Mouse (Mus musculus): ENCODE data around the gene Stag1.

Gene Stag1

DNA sequence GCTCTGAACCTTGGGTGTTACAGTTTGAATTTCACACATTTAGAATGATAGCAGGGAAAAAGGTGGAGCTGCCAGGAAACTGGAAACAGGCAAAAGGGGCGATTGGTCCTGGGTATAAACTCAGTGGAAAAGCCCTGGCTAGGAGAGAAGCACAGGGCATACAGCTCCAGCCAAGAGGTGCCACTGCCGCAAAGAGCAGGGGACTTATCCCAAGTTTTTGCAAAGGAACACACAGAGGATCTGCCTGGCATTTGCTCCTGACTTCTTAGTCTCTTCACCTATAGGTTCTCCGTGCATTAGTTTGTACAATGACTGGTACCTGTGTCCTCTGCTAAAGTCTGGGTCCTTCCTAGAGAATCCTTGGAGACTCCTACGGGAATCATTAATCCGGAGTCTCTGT is 5.6 kb downstream of the Stag1 start:
- no peak for DNase-seq (ENCODE audit: extremely low spot score, low read depth, low spot score)

DNA sequence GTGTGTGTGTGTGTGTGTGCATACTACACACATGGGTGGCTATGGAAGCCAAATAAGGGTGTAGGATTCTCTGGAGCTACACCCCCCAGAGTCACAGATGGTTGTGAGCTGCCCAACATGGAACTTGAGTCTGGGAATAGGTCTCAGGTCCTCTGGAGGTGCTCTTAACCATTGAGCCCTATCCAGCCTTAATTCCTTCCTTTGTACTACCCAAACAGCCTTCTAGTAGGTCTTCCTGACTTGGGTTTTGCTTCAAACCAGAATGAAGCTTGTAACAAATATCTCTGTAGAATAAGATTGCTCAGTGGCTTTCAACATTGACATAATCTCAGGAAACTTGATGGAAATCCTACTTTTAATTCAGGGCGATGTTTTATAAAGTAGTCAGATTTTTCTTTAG is 7.9 kb downstream of the Stag1 start:
- DNase-seq (ENCODE audit: extremely low spot score, low read depth, low spot score): no peak

DNA sequence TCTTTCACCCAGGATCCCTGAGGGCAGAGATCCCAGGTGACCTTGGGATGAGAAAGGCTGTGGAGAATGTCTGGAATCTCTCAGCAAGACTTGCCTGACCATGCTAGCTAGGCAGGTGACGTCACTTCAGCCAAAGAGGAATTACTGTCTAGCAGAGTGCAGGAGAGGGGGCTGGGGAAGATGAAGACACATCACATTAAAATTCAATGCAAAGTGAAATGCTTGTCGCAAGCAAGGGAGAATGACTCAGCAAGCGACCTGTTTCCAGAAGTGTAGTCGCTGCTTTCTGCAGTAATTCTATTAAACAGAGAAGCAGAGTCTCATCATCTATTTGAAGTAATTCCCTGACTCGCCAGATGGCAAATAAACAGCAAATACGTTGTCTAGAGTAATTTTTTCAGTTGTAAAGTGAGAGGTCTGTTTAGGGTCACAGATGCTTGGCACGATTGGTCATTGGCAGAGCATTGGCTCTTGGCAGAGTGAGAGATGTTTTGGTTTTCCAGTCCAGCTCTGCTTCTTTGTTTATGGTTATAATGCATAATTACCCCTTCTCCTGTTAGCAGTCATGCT is 8.5 kb downstream of the Stag1 start:
- DNase-seq (ENCODE audit: extremely low spot score, low read depth, low spot score): no peak

GRCm38 (mm10) chr9:100613501-100614071 is 16.0 kb downstream of the Stag1 start:
- DNase-seq (ENCODE audit: extremely low spot score, low read depth, low spot score): no peak

- DNase-seq (ENCODE audit: extremely low spot score, low read depth, low spot score): no peak
These were observed 19.3 kb downstream of the Stag1 start for GRCm38 (mm10) chr9:100616947-100617346.

- no peak for DNase-seq (ENCODE audit: extremely low spot score, low read depth, low spot score)
These were observed 28.7 kb downstream of the Stag1 start for GRCm38 (mm10) chr9:100626258-100626657.

DNA sequence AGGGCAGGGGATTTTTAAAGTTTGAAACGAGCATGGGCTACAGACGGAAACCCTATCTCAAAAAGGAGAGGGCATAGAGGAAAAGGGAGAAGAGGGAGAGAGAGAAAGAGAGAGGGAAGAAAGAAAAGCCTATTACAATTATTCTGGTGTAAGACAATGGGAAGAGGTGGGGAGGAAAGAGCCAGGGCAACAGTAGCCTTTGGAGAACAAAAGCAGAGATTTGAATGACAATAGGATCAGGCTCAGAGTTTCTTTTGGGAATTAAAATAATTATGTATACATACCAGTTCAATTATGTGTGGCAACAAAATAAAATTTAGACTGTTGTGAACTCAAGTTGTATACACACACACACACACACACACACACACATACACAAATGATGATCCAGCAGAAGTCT is 43.2 kb downstream of the Stag1 start:
- DNase-seq (ENCODE audit: extremely low spot score, low read depth, low spot score): no peak

GRCm38 (mm10) chr9:100641391-100642085 is 43.9 kb downstream of the Stag1 start:
- DNase-seq (ENCODE audit: extremely low spot score, low read depth, low spot score): no peak

DNA sequence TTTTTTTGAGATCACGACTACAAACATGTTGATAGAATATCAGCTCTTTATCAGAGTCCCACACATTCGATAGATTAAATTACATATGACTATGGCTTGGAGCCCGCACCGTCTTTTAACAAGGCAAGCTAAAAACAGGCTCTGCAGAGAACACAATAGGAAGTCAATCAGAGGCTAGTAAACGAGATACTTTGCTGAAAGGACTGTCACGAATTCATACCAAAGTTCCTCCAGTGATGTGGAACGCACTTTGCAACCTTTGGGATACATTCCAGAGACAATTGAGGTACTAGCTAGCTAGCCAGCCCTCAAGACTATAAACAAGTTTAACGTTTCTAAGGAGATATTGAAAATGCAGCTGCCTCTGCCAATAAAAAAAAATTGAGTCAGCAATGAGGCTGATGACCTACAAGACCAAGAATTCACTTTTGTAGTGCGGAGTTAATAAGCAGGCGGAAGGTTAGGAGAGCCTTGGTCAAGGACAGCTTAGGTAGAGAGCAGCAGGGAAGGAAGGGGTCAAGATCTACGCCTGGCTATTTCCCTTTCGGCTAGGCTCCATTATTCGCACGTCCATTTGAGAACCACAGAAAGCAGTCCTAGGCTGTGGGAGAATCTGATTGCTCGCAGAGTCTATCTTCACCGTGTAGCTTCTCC is 44.7 kb downstream of the Stag1 start:
- peak; percentile 44 for DNase-seq (ENCODE audit: extremely low spot score, low read depth, low spot score)

DNA sequence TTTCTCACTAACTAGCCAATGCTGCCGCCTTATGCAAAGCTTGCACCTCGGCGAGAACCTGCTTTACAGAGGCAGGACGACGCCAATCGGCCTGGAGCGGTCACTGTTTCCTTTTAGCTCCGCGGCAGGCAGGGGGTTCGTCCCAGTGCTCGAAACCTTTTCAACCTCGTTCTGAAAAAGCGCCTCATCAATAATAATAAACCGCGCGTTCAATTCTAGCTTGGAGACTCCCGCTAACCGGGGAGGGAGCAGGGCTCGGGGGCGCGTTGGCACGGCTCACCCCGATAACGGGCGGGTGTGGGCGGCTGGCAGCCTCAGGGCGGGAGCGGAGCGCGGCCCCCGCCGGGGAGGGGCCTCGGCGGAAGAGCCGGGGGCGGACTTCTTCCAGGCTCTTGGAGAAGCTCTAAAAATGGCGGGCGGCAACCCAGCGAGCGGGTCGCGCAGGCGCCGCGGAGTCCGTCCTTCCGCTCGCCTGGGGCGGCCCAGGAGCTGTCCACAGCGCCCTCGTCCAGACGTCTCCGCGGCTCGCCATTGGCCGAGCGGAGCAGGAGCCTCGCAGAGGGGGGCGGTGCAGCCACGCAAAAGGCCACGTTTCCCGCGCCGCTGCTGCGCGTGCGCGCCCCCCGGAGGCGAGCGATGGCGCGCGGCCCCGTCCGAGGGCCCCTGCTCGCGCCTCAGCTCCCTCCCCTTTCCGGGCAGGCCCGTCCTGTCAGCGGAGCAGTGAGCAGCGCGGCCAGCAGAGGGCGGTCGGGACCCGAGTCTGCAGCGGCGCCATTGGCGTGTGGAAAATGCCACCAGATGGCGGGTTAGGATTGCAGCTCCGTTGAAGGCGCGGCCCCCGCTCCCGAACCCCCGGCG is 45.5 kb downstream of the Stag1 start:
- peak; percentile 88 for DNase-seq (ENCODE audit: extremely low spot score, low read depth, low spot score)

GRCm38 (mm10) chr9:100644071-100644771 is 46.6 kb downstream of the Stag1 start:
- peak; percentile 16 for DNase-seq (ENCODE audit: extremely low spot score, low read depth, low spot score)

DNA sequence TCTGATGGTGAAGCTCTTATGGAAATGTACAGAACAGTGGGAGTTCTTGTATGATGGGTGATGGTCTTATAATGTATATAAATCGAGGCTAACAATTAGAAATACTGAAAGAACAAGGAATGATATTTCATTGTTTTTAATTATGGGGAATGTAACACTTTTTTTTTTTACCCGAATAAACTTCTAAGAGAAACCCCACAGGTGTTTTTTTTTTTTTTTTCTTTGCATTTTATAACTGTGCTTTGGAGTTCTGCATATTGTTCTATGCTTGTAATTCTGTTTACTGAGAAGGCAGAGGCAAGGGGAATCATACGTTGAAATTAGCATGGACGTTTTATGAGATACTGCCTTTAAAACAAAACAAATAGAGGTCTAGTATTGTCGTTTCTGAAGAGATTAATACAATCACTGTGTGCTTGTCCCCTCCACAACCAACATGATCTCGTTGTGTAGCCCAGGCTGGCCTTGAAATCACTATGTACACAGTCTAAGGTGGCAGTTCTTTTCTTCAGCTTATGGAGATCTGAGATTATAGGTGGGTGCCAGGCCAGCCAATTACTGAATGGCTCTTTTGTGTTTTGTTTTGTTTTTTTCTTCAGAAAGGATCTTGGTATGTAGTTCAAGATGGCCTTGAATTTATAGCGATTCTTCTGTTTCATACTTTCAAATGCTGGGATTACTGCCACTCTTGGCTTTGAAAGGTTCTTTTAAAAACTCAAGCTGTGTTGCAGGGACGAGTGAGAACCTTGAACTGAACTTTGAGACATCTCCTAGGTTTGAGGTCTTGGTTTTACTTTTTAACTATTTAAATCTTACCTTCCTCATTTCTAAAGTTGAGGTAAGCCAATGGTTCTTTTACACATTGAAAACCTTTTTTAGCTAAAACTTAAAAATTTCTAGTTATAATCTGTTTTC is 47.7 kb downstream of the Stag1 start:
- no peak for DNase-seq (ENCODE audit: extremely low spot score, low read depth, low spot score)

DNA sequence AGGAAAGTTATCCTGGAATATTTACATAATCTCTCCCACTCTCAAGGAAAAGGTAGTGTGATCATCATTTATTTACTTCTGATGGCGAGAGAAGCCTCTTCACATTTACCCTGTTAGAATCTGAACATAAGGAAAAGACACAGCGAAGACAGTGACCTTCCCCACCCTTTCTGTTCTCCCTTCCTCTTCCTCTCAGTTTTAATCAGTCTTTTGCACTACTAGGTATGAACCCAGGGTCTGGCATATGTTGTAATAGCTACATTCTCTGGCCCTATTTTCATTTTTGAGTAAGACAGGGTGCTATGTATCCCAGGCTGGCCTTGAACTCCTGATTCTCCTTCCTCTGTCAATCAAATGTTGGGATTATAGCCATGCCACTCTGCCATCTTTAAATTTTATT is 48.7 kb downstream of the Stag1 start:
- no peak for DNase-seq (ENCODE audit: extremely low spot score, low read depth, low spot score)

- no peak for DNase-seq (ENCODE audit: extremely low spot score, low read depth, low spot score)
These were observed 50.3 kb downstream of the Stag1 start for GRCm38 (mm10) chr9:100647774-100648323.

- no peak for DNase-seq (ENCODE audit: extremely low spot score, low read depth, low spot score)
These were observed 56.5 kb downstream of the Stag1 start for GRCm38 (mm10) chr9:100654104-100654503.

DNA sequence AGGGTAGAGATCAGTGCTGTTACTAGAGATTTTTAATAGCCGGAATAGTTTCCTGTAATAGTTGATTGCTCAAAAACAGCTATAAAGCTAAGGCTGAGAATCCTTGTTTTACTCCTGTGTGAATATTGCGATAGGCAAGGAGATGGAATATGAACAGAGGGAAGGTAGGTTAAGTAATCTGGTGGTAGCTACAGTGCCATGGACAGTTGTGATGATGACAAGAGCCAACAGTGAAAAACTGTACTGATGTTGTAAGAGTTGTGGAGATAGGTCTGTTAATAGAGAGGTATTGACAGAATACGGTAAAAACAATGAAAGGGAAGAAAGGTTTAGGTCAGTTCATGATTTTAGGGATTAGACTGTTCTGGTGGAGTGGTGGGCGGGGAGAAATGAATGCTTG is 58.5 kb downstream of the Stag1 start:
- DNase-seq (ENCODE audit: extremely low spot score, low read depth, low spot score): no peak

DNA sequence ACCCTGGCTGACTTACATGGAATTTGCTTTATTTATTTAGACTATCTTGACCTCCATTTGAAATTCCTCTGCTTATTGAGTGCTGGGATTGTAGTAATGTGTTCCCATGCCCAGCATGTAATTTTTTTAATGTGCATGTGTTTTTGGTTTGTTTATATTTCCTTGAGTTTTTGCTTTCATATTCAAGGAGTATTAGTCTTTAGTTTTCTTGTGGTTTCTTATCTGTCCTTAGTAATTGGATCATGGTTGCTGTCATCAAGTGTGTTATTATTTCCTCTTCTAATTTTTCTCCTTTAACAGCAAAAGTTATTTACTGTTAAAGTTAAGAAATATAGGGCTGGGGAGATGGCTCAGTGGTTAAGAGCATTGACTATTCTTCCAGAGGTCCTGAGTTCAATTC is 63.0 kb downstream of the Stag1 start:
- DNase-seq (ENCODE audit: extremely low spot score, low read depth, low spot score): no peak

DNA sequence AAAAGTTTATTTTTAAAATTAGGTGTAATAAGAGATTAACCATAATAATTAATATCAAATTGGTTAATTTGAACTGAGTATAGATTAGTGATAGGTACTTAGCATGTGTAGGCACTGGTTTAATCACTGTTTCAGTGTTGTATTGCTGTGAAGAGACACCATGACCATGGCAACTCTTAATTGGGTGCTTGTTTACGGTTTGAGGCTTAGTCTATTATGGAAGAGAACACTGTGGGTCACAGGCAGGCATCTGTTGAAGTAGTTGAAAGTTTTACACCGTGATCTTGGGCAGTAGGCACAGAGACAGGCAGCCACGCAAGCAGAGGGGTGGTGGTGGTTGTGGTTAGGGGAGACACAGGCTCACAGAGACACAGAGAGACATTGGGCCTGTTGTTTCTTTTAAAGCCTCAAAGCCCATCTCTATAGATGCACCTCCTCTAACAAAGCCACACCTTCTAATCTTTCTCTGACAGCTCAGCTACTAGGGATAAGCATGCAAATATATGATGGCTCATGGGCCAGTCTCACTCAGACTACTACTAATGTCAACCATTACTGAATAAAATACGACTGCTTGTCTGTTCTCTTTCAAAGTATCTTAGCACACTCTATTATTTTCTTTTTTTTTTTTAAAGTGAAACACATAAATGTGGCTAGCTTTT is 66.0 kb downstream of the Stag1 start:
- DNase-seq (ENCODE audit: extremely low spot score, low read depth, low spot score): no peak

DNA sequence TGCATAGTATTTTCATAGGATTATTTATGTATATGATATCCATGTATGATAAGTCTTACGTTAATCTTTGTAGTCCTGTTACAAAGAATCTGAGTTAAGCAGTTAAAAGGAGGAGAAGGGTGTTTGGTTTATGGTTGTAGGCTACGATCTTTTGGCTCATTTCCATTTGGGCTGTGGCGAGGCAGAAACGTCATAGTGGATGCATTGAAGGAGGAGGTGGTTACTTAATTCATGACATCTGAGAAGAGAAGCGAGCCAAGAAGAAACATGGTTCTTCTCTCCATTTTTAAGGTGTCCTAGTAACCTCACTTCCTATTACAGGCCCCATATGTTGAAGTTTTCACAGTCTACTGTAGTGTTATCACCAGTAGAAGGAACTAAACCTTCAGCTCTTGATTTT is 72.6 kb downstream of the Stag1 start:
- no peak for DNase-seq (ENCODE audit: extremely low spot score, low read depth, low spot score)

Data from hindlimb bud, embryonic 11.5 days (tissue).